Mouse (Mus musculus) embryonic fibroblast, embryonic 13.5 days (primary cell): ENCODE data around the gene Pex10. TPM values are rescaled to one million over a fixed set of nuclear protein-coding genes. Genes with fewer than 3 reads are reported as not detected.
A peak's percentile ranks its signal among the peaks of the same experiment; 100 is the strongest.

Experiments used
- H3K27ac ChIP-seq: 2 replicates; pipeline ENCODE4 v1.5.1; 2012; ENCODE audit warnings: low read length, control low read depth, inconsistent platforms; ENCODE audit not compliant: insufficient read depth
- H3K4me1 ChIP-seq: 2 replicates; pipeline ENCODE4 v1.6.1; 2011; ENCODE audit warnings: low read length; ENCODE audit not compliant: control insufficient read depth, insufficient read depth
- H3K4me3 ChIP-seq: 2 replicates; pipeline ENCODE4 v1.5.1; 2011; ENCODE audit warnings: mild to moderate bottlenecking, control low read depth, low read length; ENCODE audit not compliant: insufficient read depth
- CTCF ChIP-seq: IDR thresholded peaks from 2 replicates; pipeline ENCODE4 v1.5.1; 2011; ENCODE audit warnings: mild to moderate bottlenecking, control low read depth, low read length, moderate library complexity, borderline replicate concordance; ENCODE audit not compliant: insufficient read depth
- POLR2A ChIP-seq: IDR thresholded peaks from 2 replicates; pipeline ENCODE4 v1.6.1; 2011; ENCODE audit warnings: low read depth, mild to moderate bottlenecking, control low read depth, low read length, moderate library complexity
- polyA plus RNA-seq: library from polyadenylated mRNA; stranded (reverse); fragments of >200 nt; gene quantifications from 2 replicates; pipeline ENCODE4 v1.2.4, GENCODE M21; 2011; ENCODE audit warnings: low read depth; ENCODE audit not compliant: missing spikeins, insufficient read length

Pex10 gene
- polyA plus RNA-seq, 1 experiment = 5.1 TPM

- Histone ChIP-seq H3K27ac (no peak overlapping the region), H3K4me1 (peaks cover 7% of the 10 kb centered on the region; the same call in 1 of the 2 replicates), H3K4me3 (no peak overlapping the region)
- TF ChIP-seq CTCF (no peak), POLR2A (no peak)
Measured at GRCm38 (mm10) chr4:155079666-155080065, 12.8 kb downstream of the Pex10 start.

GRCm38 (mm10) chr4:155083553-155083952 lies 16.7 kb downstream of the Pex10 start:
- no peak for TF ChIP-seq POLR2A
- no peak for TF ChIP-seq CTCF
- H3K4me1 ChIP-seq = peaks cover 8% of the 10 kb centered on the region; the same call in 1 of the 2 replicates
- no peak overlapping the region for H3K27ac ChIP-seq
- no peak overlapping the region for H3K4me3 ChIP-seq

- H3K27ac ChIP-seq = no peak overlapping the region
- H3K4me1 ChIP-seq = peaks cover 8% of the 10 kb centered on the region; the same call in 1 of the 2 replicates
- TF ChIP-seq CTCF = no peak
- no peak for TF ChIP-seq POLR2A
- H3K4me3 ChIP-seq = peak overlapping the region; percentile 64
Measured at GRCm38 (mm10) chr4:155084351-155084750, 17.5 kb downstream of the Pex10 start.

- TF ChIP-seq CTCF (no peak), POLR2A (peak; percentile 19; the same call in 1 of the 2 replicates)
- Histone ChIP-seq H3K4me1 (peaks cover 8% of the 10 kb centered on the region; the same call in 1 of the 2 replicates), H3K27ac (peak overlapping the region; percentile 1; the same call in 1 of the 2 replicates), H3K4me3 (peak overlapping the region; percentile 64)
Measured at GRCm38 (mm10) chr4:155085206-155086107, 18.6 kb downstream of the Pex10 start.

- Histone ChIP-seq H3K27ac (peak within 1 kb of the TSS; percentile 55; the same call in 1 of the 2 replicates), H3K4me3 (peak within 1 kb of the TSS; percentile 79), H3K4me1 (peaks cover 8% of the 10 kb centered on the region; the same call in 1 of the 2 replicates)
- no peak for TF ChIP-seq CTCF
- peak; percentile 70 for TF ChIP-seq POLR2A
Measured at GRCm38 (mm10) chr4:155086108-155087024, 19.6 kb downstream of the Pex10 start, which contains the start of the genes Rer1 and Morn1. Gene Rer1, minus strand, starts transcription at chr4:155086382. Gene Morn1, plus strand, starts transcription at chr4:155086577.

GRCm38 (mm10) chr4:155089241-155089640 lies 22.4 kb downstream of the Pex10 start:
- no peak overlapping the region for H3K4me3 ChIP-seq
- H3K4me1 ChIP-seq = 0 out of 2 replicates have a peak, but pooled peaks cover 3% of the 10 kb centered on the region
- H3K27ac ChIP-seq = no peak overlapping the region
- TF ChIP-seq CTCF (no peak), POLR2A (no peak)

- TF ChIP-seq CTCF (no peak), POLR2A (no peak)
- Histone ChIP-seq H3K4me1 (no peaks in the 10 kb centered on the region), H3K4me3 (no peak overlapping the region), H3K27ac (no peak overlapping the region)
Measured at GRCm38 (mm10) chr4:155090147-155090546, 23.3 kb downstream of the Pex10 start.

- TF ChIP-seq POLR2A (no peak), CTCF (no peak)
- Histone ChIP-seq H3K4me1 (no peaks in the 10 kb centered on the region), H3K4me3 (no peak overlapping the region), H3K27ac (no peak overlapping the region)
Measured at GRCm38 (mm10) chr4:155090688-155091449, 24.1 kb downstream of the Pex10 start.
